ENCODE assay signal across 10 mouse cellular contexts in genomic region chr11:78097077-78097476, GRCm38 (mm10). TPM values are rescaled to one million over a fixed set of nuclear protein-coding genes. Genes with fewer than 3 reads are reported as not detected.
A peak's percentile ranks its signal among the peaks of the same experiment; 100 is the strongest.
DNase-seq lines count a peak whose midpoint lies in the region; ATAC-seq and TF ChIP-seq lines count a peak whose summit lies in the region.
"Had no signal": no experiment of that assay in that cellular context is flagged by ENCODE, and none has a peak within 500 bp of the region (broad histone marks: within the 10 kb centered on the region; RNA-seq: fewer than 3 reads in every experiment).

No protein-coding gene starts in this region.

- no peak for TF ChIP-seq RAD21 in CH12.LX (IDR thresholded peaks at IDR 0.05; ENCODE audit: low read depth, low read length)

- peaks cover 17% of the 10 kb centered on the region for H3K4me1 ChIP-seq in heart, embryonic 11.5 days (ENCODE audit: control insufficient read depth, insufficient read depth, low read length)
- peaks cover 7 to 33% of the 10 kb centered on the region in 2 experiments; a peak in 3 of 4 replicates for H3K4me1 ChIP-seq in CH12.LX (ENCODE audit: control insufficient read depth in 1 of 2, insufficient read depth in 2 of 2)
- peaks cover 31% of the 10 kb centered on the region for H3K4me1 ChIP-seq in forebrain, embryonic 15.5 days
- H3K4me1 ChIP-seq in liver, postnatal 0 days (ENCODE audit: insufficient read depth): peaks cover 34% of the 10 kb centered on the region

- intact Hi-C loops in heart, postnatal 10 days (cut with DNase I): no loop called here

- dilution Hi-C loops in CH12.LX (cut with MboI; ENCODE audit: extremely low pct_ligation_motif_present, extremely low pct_unique_long_range_greater_than_20kb, low sequenced_read_pairs): no loop called here

- in situ Hi-C loops in CH12.LX (cut with MboI; ENCODE audit: low pct_ligation_motif_present, low pct_unique_long_range_greater_than_20kb, low sequenced_read_pairs): no loop called here

- H3K9ac ChIP-seq in heart, embryonic 11.5 days (ENCODE audit: low read depth, low read length): peak overlapping the region; percentile 65; the same call in 1 of the 2 replicates
- 0 out of 2 replicates have a peak overlapping the region, but pooled peaks have one; percentile 27 for H3K9ac ChIP-seq in CH12.LX (ENCODE audit: insufficient read depth, low read depth)
- H3K9ac ChIP-seq in forebrain, embryonic 15.5 days (replicated peaks): no peak overlapping the region
- H3K9ac ChIP-seq in liver, postnatal 0 days (replicated peaks): no peak overlapping the region

- no peaks in the 10 kb centered on the region for H3K27me3 ChIP-seq in heart, embryonic 11.5 days (ENCODE audit: control insufficient read depth, insufficient read depth, low read length)
- H3K27me3 ChIP-seq in CH12.LX (replicated peaks): no peaks in the 10 kb centered on the region
- no peaks in the 10 kb centered on the region for H3K27me3 ChIP-seq in forebrain, embryonic 15.5 days
- no peaks in the 10 kb centered on the region for H3K27me3 ChIP-seq in liver, postnatal 0 days (ENCODE audit: insufficient read depth, low read length)

- TF ChIP-seq CTCF in CH12.LX (conservative IDR thresholded peaks at IDR 0.05 in 1 of 2, IDR thresholded peaks at IDR 0.05 in 1 of 2; ENCODE audit: low read depth in 2 of 2, low read length in 2 of 2): no peak
- TF ChIP-seq CTCF in liver, postnatal 0 days (IDR thresholded peaks at IDR 0.05; ENCODE audit: low read depth): no peak

- H3K9me3 ChIP-seq in heart, embryonic 11.5 days (replicated peaks; ENCODE audit: control insufficient read depth, low read length): no peaks in the 10 kb centered on the region
- H3K9me3 ChIP-seq in CH12.LX (replicated peaks; ENCODE audit: low read length): no peaks in the 10 kb centered on the region
- H3K9me3 ChIP-seq in forebrain, embryonic 15.5 days: no peaks in the 10 kb centered on the region
- no peaks in the 10 kb centered on the region for H3K9me3 ChIP-seq in liver, postnatal 0 days (ENCODE audit: low read length)

- H3K27ac ChIP-seq in heart, embryonic 11.5 days (ENCODE audit: low read depth, low read length): peak overlapping the region; percentile 78
- no peak overlapping the region for H3K27ac ChIP-seq in CH12.LX (ENCODE audit: insufficient read depth, low read depth)
- H3K27ac ChIP-seq in forebrain, embryonic 15.5 days (replicated peaks): no peak overlapping the region
- H3K27ac ChIP-seq in liver, postnatal 0 days (ENCODE audit: low read depth): no peak overlapping the region

- H3K79me2 ChIP-seq in CH12.LX (replicated peaks; ENCODE audit: control insufficient read depth, extremely low read depth, insufficient read depth, poor library complexity, severe bottlenecking): peaks cover 66% of the 10 kb centered on the region

- H3K4me2 ChIP-seq in heart, embryonic 11.5 days: peak overlapping the region; percentile 72
- H3K4me2 ChIP-seq in CH12.LX (ENCODE audit: insufficient read depth, low read depth, poor library complexity, severe bottlenecking): peak overlapping the region; percentile 6; the same call in 1 of the 2 replicates
- peak overlapping the region; percentile 6 for H3K4me2 ChIP-seq in forebrain, embryonic 15.5 days (replicated peaks)
- peak overlapping the region; percentile 29; the same call in 1 of the 2 replicates for H3K4me2 ChIP-seq in liver, postnatal 0 days (ENCODE audit: low read depth, low read length)

- TF ChIP-seq POLR2A in CH12.LX (IDR thresholded peaks at IDR 0.05; ENCODE audit: low read depth, low read length): no peak

- peaks cover 6% of the 10 kb centered on the region; the same call in 1 of the 2 replicates for H3K36me3 ChIP-seq in heart, embryonic 11.5 days (ENCODE audit: control insufficient read depth, insufficient read depth, low read length)
- peaks cover 14 to 47% of the 10 kb centered on the region in 2 experiments for H3K36me3 ChIP-seq in CH12.LX (replicated peaks in 1 of 2; ENCODE audit: control insufficient read depth in 1 of 2, insufficient read depth in 1 of 2, low read length in 1 of 2)
- H3K36me3 ChIP-seq in forebrain, embryonic 15.5 days: no peaks in the 10 kb centered on the region
- H3K36me3 ChIP-seq in liver, postnatal 0 days (replicated peaks; ENCODE audit: insufficient read depth, low read length): peaks cover 6% of the 10 kb centered on the region; the same call in 1 of the 2 replicates

- DNase-seq in heart, postnatal 10 days: no peak
- DNase-seq in CH12.LX (ENCODE audit: extremely low read depth): no peak
- no peak for DNase-seq in liver, postnatal 0 days
- no peak for DNase-seq in urinary bladder, postnatal 36 days (ENCODE audit: low spot score in 2 of 2)
- no peak for DNase-seq in urinary bladder, postnatal 25 days (ENCODE audit: low spot score)
- no peak for DNase-seq in adrenal gland, postnatal 14 days
- DNase-seq: cerebellum, postnatal 10 days; gastrocnemius, postnatal 36 days had no signal

- no peak for ATAC-seq in heart, embryonic 11.5 days (replicated peaks; ENCODE audit: insufficient number of reproducible peaks, low FRiP score, low TSS enrichment)
- ATAC-seq in forebrain, embryonic 15.5 days (replicated peaks): no peak
- no peak for ATAC-seq in liver, postnatal 0 days

- 20% methylated on average over 3 of the region's 3 CpGs for WGBS in heart, embryonic 11.5 days (ENCODE audit: insufficient replicate concordance)
- 38% methylated on average over 3 of the region's 3 CpGs for WGBS in forebrain, embryonic 15.5 days
- WGBS in liver, postnatal 0 days (ENCODE audit: insufficient replicate concordance): 52% methylated on average over 3 of the region's 3 CpGs

- TF ChIP-seq EP300 in CH12.LX (IDR thresholded peaks at IDR 0.05; ENCODE audit: low read length): no peak
- TF ChIP-seq EP300 in liver, postnatal 0 days (IDR thresholded peaks at IDR 0.05; ENCODE audit: low read depth): no peak

- peak overlapping the region; percentile 78 for H3K4me3 ChIP-seq in heart, embryonic 11.5 days (ENCODE audit: low read depth, low read length)
- H3K4me3 ChIP-seq in CH12.LX (replicated peaks in 1 of 3; ENCODE audit: low read depth in 2 of 3, low read length in 2 of 3, poor library complexity in 1 of 3): no peak overlapping the region
- H3K4me3 ChIP-seq in forebrain, embryonic 15.5 days: 0 out of 2 replicates have a peak overlapping the region, but pooled peaks have one; percentile 1
- no peak overlapping the region for H3K4me3 ChIP-seq in liver, postnatal 0 days (ENCODE audit: low read depth, low read length)

TF ChIP-seq in CH12.LX, 34 proteins besides CTCF, POLR2A, EP300 and RAD21:
- no peak for TF ChIP-seq MAZ (IDR thresholded peaks at IDR 0.05; ENCODE audit: low read depth, low read length)
- no peak for TF ChIP-seq JUND (conservative IDR thresholded peaks at IDR 0.05; ENCODE audit: low read depth, low read length)
- no peak for TF ChIP-seq TCF12 (IDR thresholded peaks at IDR 0.05; ENCODE audit: low read depth, low read length)
- no peak for TF ChIP-seq TBP (conservative IDR thresholded peaks at IDR 0.05; ENCODE audit: low read depth, low read length)
- TF ChIP-seq MYC (IDR thresholded peaks at IDR 0.05; ENCODE audit: low read depth, low read length): no peak
- no peak for TF ChIP-seq BHLHE40 (IDR thresholded peaks at IDR 0.05; ENCODE audit: low read depth, low read length)
- no peak for TF ChIP-seq ZC3H11A (IDR thresholded peaks at IDR 0.05; ENCODE audit: low read depth, low read length)
- no peak for TF ChIP-seq KAT2A (IDR thresholded peaks at IDR 0.05; ENCODE audit: insufficient replicate concordance, low read length)
- TF ChIP-seq NELFE (IDR thresholded peaks at IDR 0.05; ENCODE audit: low read depth, low read length): no peak
- no peak for TF ChIP-seq MAFK (IDR thresholded peaks at IDR 0.05; ENCODE audit: insufficient replicate concordance, low read length)
- no peak for TF ChIP-seq MEF2A (IDR thresholded peaks at IDR 0.05; ENCODE audit: borderline replicate concordance, low read depth, low read length)
- TF ChIP-seq RCOR1 (conservative IDR thresholded peaks at IDR 0.05; ENCODE audit: low read depth, low read length): no peak
- TF ChIP-seq HCFC1 (IDR thresholded peaks at IDR 0.05; ENCODE audit: low read depth, low read length): no peak
- no peak for TF ChIP-seq PAX5 (IDR thresholded peaks at IDR 0.05; ENCODE audit: low read length)
- no peak for TF ChIP-seq NRF1 (IDR thresholded peaks at IDR 0.05; ENCODE audit: low read depth, low read length)
- no peak for TF ChIP-seq MAX (IDR thresholded peaks at IDR 0.05; ENCODE audit: low read length)

RNA-seq across cellular contexts. Expression of gene Fam222b, which starts 2.6 kb away (rescaled TPM):
- 22.4 and 26.9 TPM in 2 replicates for polyA plus RNA-seq in heart, embryonic 11.5 days (2014; fragmentation: Nextera tagmentation; extraction: Ambion mirVana)
- 10 to 100 TPM; 15.0 to 17.0 TPM for total RNA-seq in heart, postnatal 10 days (2021)
- total RNA-seq in CH12.LX (2012; rRNA removed) (8.7 and 10.0 TPM in 2 replicates), CH12.LX (2014; rRNA removed) (3.9 and 5.9 TPM in 2 replicates)
- 26.8 and 34.4 TPM in 2 replicates for polyA plus RNA-seq in CH12.LX (2012; ENCODE audit: insufficient read length, low read depth)
- 20.0 and 20.5 TPM in 2 replicates for polyA plus RNA-seq in forebrain, embryonic 15.5 days (2015; fragmentation: Nextera tagmentation; extraction: Ambion mirVana)
- polyA plus RNA-seq in liver, postnatal 0 days (2015; fragmentation: Nextera tagmentation; extraction: Ambion mirVana): 5.9 and 7.5 TPM in 2 replicates
- 18.1 and 19.1 TPM in 2 replicates for total RNA-seq in adrenal gland, postnatal 14 days (2021)

RNA-seq across cellular contexts. Expression of gene Eral1, which starts 16.9 kb away (rescaled TPM):
- polyA plus RNA-seq in heart, embryonic 11.5 days (2014; fragmentation: Nextera tagmentation; extraction: Ambion mirVana): 25.6 and 27.0 TPM in 2 replicates
- total RNA-seq in heart, postnatal 10 days (2021): 10 to 100 TPM; 22.8 to 23.6 TPM
- total RNA-seq in CH12.LX (2012; rRNA removed) (40.5 and 41.5 TPM in 2 replicates), CH12.LX (2014; rRNA removed) (41.5 and 43.2 TPM in 2 replicates)
- 37.8 and 39.1 TPM in 2 replicates for polyA plus RNA-seq in CH12.LX (2012; ENCODE audit: insufficient read length, low read depth)
- polyA plus RNA-seq in forebrain, embryonic 15.5 days (2015; fragmentation: Nextera tagmentation; extraction: Ambion mirVana): 33.3 TPM in 2 replicates
- polyA plus RNA-seq in liver, postnatal 0 days (2015; fragmentation: Nextera tagmentation; extraction: Ambion mirVana): 9.3 and 10.6 TPM in 2 replicates
- total RNA-seq in adrenal gland, postnatal 14 days (2021): 28.8 and 31.6 TPM in 2 replicates

RNA-seq across cellular contexts. Expression of gene Flot2, which starts 59.3 kb away (rescaled TPM):
- 62.0 and 67.1 TPM in 2 replicates for polyA plus RNA-seq in heart, embryonic 11.5 days (2014; fragmentation: Nextera tagmentation; extraction: Ambion mirVana)
- total RNA-seq in heart, postnatal 10 days (2021): 10 to 100 TPM; 85.1 to 90.8 TPM
- total RNA-seq in CH12.LX (2012; rRNA removed) (10.1 and 14.7 TPM in 2 replicates), CH12.LX (2014; rRNA removed) (4.3 and 5.2 TPM in 2 replicates)
- polyA plus RNA-seq in CH12.LX (2012; ENCODE audit: insufficient read length, low read depth): 13.1 and 13.4 TPM in 2 replicates
- 90.2 and 98.3 TPM in 2 replicates for polyA plus RNA-seq in forebrain, embryonic 15.5 days (2015; fragmentation: Nextera tagmentation; extraction: Ambion mirVana)
- 23.1 and 25.9 TPM in 2 replicates for polyA plus RNA-seq in liver, postnatal 0 days (2015; fragmentation: Nextera tagmentation; extraction: Ambion mirVana)
- 74.3 and 81.5 TPM in 2 replicates for total RNA-seq in adrenal gland, postnatal 14 days (2021)

Comparison
In these comparisons a context has a peak if more than half of its experiments do, and no peak if none do; other contexts are left out.
1. H3K4me2 ChIP-seq: peak in every context shown above with its lines; median percentile 72 in heart, embryonic 11.5 days; 29 in liver, postnatal 0 days; 6 in CH12.LX; 6 in forebrain, embryonic 15.5 days.
2. H3K4me3 ChIP-seq: peak in heart, embryonic 11.5 days (single experiment) and forebrain, embryonic 15.5 days (single experiment); none in CH12.LX (0 of 3) and liver, postnatal 0 days (single experiment).
3. H3K9ac ChIP-seq: peak in heart, embryonic 11.5 days (single experiment) and CH12.LX (single experiment); none in forebrain, embryonic 15.5 days (single experiment) and liver, postnatal 0 days (single experiment).